ENCODE assay signal across 8 mouse cellular contexts in genomic region chr16:8512830-8513229, GRCm38 (mm10). TPM values are rescaled to one million over a fixed set of nuclear protein-coding genes. Genes with fewer than 3 reads are reported as not detected.
DNase-seq lines count a peak whose midpoint lies in the region; ATAC-seq and TF ChIP-seq lines count a peak whose summit lies in the region.
"Had no signal": no experiment of that assay in that cellular context is flagged by ENCODE, and none has a peak within 500 bp of the region (broad histone marks: within the 10 kb centered on the region; RNA-seq: fewer than 3 reads in every experiment).

No protein-coding gene starts in this region.

- no peaks in the 10 kb centered on the region for H3K9me3 ChIP-seq in lung, embryonic 15.5 days
- H3K9me3 ChIP-seq in forebrain, embryonic 12.5 days, result no peaks in the 10 kb centered on the region
- H3K9me3 ChIP-seq in limb, embryonic 14.5 days (ENCODE audit: control insufficient read depth, low read length), result no peaks in the 10 kb centered on the region
- H3K9me3 ChIP-seq in stomach, embryonic 16.5 days (replicated peaks; ENCODE audit: control insufficient read depth, low read length), result no peaks in the 10 kb centered on the region

- TF ChIP-seq POLR2A in limb, embryonic 14.5 days (IDR thresholded peaks at IDR 0.05; ENCODE audit: borderline replicate concordance, extremely low read depth, insufficient read depth, insufficient read length), result no peak

- H3K27me3 ChIP-seq in lung, embryonic 15.5 days, result 0 out of 2 replicates have a peak, but pooled peaks cover 3% of the 10 kb centered on the region
- peaks cover 39% of the 10 kb centered on the region for H3K27me3 ChIP-seq in forebrain, embryonic 12.5 days
- no peaks in the 10 kb centered on the region for H3K27me3 ChIP-seq in limb, embryonic 14.5 days (ENCODE audit: control insufficient read depth, insufficient read depth, low read length)
- H3K27me3 ChIP-seq in stomach, embryonic 16.5 days (ENCODE audit: control insufficient read depth, insufficient read depth, low read length), result no peaks in the 10 kb centered on the region

- no peak overlapping the region for H3K9ac ChIP-seq in lung, embryonic 15.5 days
- peak overlapping the region; percentile 64; the same call in 1 of the 2 replicates for H3K9ac ChIP-seq in forebrain, embryonic 12.5 days
- peak overlapping the region; percentile 32; the same call in 1 of the 2 replicates for H3K9ac ChIP-seq in limb, embryonic 14.5 days (ENCODE audit: low read depth, low read length, severe bottlenecking)
- peak overlapping the region; percentile 67 for H3K9ac ChIP-seq in stomach, embryonic 16.5 days (ENCODE audit: low read length)

- H3K4me2 ChIP-seq in lung, embryonic 15.5 days, result peak overlapping the region; percentile 86
- H3K4me2 ChIP-seq in forebrain, embryonic 12.5 days, result peak overlapping the region; percentile 82
- peak overlapping the region; percentile 75 for H3K4me2 ChIP-seq in limb, embryonic 14.5 days (replicated peaks; ENCODE audit: low read depth, low read length, severe bottlenecking)
- H3K4me2 ChIP-seq in stomach, embryonic 16.5 days (ENCODE audit: low read depth, low read length), result peak overlapping the region; percentile 77

- ATAC-seq in lung, embryonic 15.5 days (ENCODE audit: borderline replicate concordance, extremely low read depth, low FRiP score, low TSS enrichment), result peak; percentile 10; the same call in 1 of the 2 replicates
- ATAC-seq in forebrain, embryonic 12.5 days (ENCODE audit: low FRiP score), result no peak
- ATAC-seq in limb, embryonic 14.5 days (ENCODE audit: low FRiP score, low read depth), result no peak
- peak; percentile 1; the same call in 1 of the 2 replicates for ATAC-seq in stomach, embryonic 16.5 days (ENCODE audit: insufficient read depth, low FRiP score)
- ATAC-seq in megakaryocyte, adult 5-6 weeks (ENCODE audit: poor library complexity, severe bottlenecking), result no peak

- H3K27ac ChIP-seq in lung, embryonic 15.5 days, result no peak overlapping the region
- H3K27ac ChIP-seq in forebrain, embryonic 12.5 days, result no peak overlapping the region
- no peak overlapping the region for H3K27ac ChIP-seq in limb, embryonic 14.5 days (replicated peaks; ENCODE audit: low read depth, low read length)
- H3K27ac ChIP-seq in stomach, embryonic 16.5 days (ENCODE audit: low read length), result no peak overlapping the region

- H3K4me3 ChIP-seq in lung, embryonic 15.5 days, result peak overlapping the region; percentile 60
- peak overlapping the region; percentile 57 for H3K4me3 ChIP-seq in forebrain, embryonic 12.5 days (replicated peaks)
- peak overlapping the region; percentile 66 for H3K4me3 ChIP-seq in limb, embryonic 14.5 days (replicated peaks; ENCODE audit: low read length)
- peak overlapping the region; percentile 56 for H3K4me3 ChIP-seq in stomach, embryonic 16.5 days (replicated peaks; ENCODE audit: low read length)

- H3K36me3 ChIP-seq in lung, embryonic 15.5 days, result no peaks in the 10 kb centered on the region
- H3K36me3 ChIP-seq in forebrain, embryonic 12.5 days (replicated peaks), result no peaks in the 10 kb centered on the region
- no peaks in the 10 kb centered on the region for H3K36me3 ChIP-seq in limb, embryonic 14.5 days (ENCODE audit: control insufficient read depth, insufficient read depth, low read length)
- no peaks in the 10 kb centered on the region for H3K36me3 ChIP-seq in stomach, embryonic 16.5 days (ENCODE audit: control insufficient read depth, insufficient read depth, low read length)

- DNase-seq in lung, postnatal 36 days, result no peak
- DNase-seq in limb, embryonic 14.5 days (ENCODE audit: low spot score), result no peak
- DNase-seq in cerebellum, adult 18-20 months, result no peak

- H3K4me1 ChIP-seq in lung, embryonic 15.5 days, result peaks cover 19% of the 10 kb centered on the region
- H3K4me1 ChIP-seq in forebrain, embryonic 12.5 days, result peaks cover 18% of the 10 kb centered on the region
- H3K4me1 ChIP-seq in limb, embryonic 14.5 days (ENCODE audit: control insufficient read depth, insufficient read depth, low read length), result peaks cover 10% of the 10 kb centered on the region
- H3K4me1 ChIP-seq in stomach, embryonic 16.5 days (ENCODE audit: control insufficient read depth, insufficient read depth, low read length), result peaks cover 10% of the 10 kb centered on the region

- WGBS in lung, embryonic 15.5 days, result under 1% methylated on average over 5 of the region's 5 CpGs
- WGBS in forebrain, embryonic 12.5 days, result 0% methylated on average over 5 of the region's 5 CpGs
- WGBS in limb, embryonic 14.5 days, result under 1% methylated on average over 5 of the region's 5 CpGs
- WGBS in stomach, embryonic 16.5 days, result 2% methylated on average over 5 of the region's 5 CpGs

RNA-seq across cellular contexts. Expression of gene Abat, which starts 0.4 kb away (rescaled TPM):
- polyA plus RNA-seq in lung, embryonic 15.5 days (2015; fragmentation: Nextera tagmentation; extraction: Ambion mirVana), result 19.9 and 22.4 TPM in 2 replicates
- polyA plus RNA-seq in forebrain, embryonic 12.5 days (2016; fragmentation: Nextera tagmentation; extraction: Ambion mirVana), result 37.9 and 49.9 TPM in 2 replicates
- polyA plus RNA-seq in limb, embryonic 14.5 days (2012; rRNA removed), result 23.2 and 25.9 TPM in 2 replicates
- 19.1 and 23.6 TPM in 2 replicates for polyA plus RNA-seq in limb, embryonic 14.5 days (2014; fragmentation: Nextera tagmentation; extraction: Ambion mirVana)
- 24.5 and 29.8 TPM in 2 replicates for polyA plus RNA-seq in stomach, embryonic 16.5 days (2015; fragmentation: Nextera tagmentation; extraction: Ambion mirVana)
- total RNA-seq in megakaryocyte, adult 5-6 weeks (2015), result 0.02 TPM in 1 of 2 replicates, not detected in the other
- 0.20 TPM in 1 of 2 replicates, not detected in the other for total RNA-seq in megakaryocyte, adult 5-6 weeks (2017)
- total RNA-seq: neutrophil, adult 5-6 weeks had no signal

RNA-seq across cellular contexts. Expression of gene Mettl22, which starts 42.2 kb away (rescaled TPM):
- polyA plus RNA-seq in lung, embryonic 15.5 days (2015; fragmentation: Nextera tagmentation; extraction: Ambion mirVana), result 15.3 and 18.8 TPM in 2 replicates
- 19.3 and 21.1 TPM in 2 replicates for polyA plus RNA-seq in forebrain, embryonic 12.5 days (2016; fragmentation: Nextera tagmentation; extraction: Ambion mirVana)
- 42.4 and 42.6 TPM in 2 replicates for polyA plus RNA-seq in limb, embryonic 14.5 days (2012; rRNA removed)
- 22.9 and 28.7 TPM in 2 replicates for polyA plus RNA-seq in limb, embryonic 14.5 days (2014; fragmentation: Nextera tagmentation; extraction: Ambion mirVana)
- polyA plus RNA-seq in stomach, embryonic 16.5 days (2015; fragmentation: Nextera tagmentation; extraction: Ambion mirVana), result 14.6 and 18.7 TPM in 2 replicates
- 2.9 and 6.1 TPM in 2 replicates for total RNA-seq in megakaryocyte, adult 5-6 weeks (2015)
- 2.7 and 4.5 TPM in 2 replicates for total RNA-seq in megakaryocyte, adult 5-6 weeks (2017)

Comparison
In these comparisons a context has a peak if more than half of its experiments do, and no peak if none do; other contexts are left out.
1. ATAC-seq: peak in lung, embryonic 15.5 days (single experiment) and stomach, embryonic 16.5 days (single experiment); none in forebrain, embryonic 12.5 days (single experiment), limb, embryonic 14.5 days (single experiment) and megakaryocyte, adult 5-6 weeks (single experiment).
2. Peak in every context shown above with its lines, with median percentiles within 50 percentile points of each other: H3K4me2 ChIP-seq and H3K4me3 ChIP-seq.